Mouse (Mus musculus): ENCODE measurements around the gene Vamp4. TPM values are rescaled to one million over a fixed set of nuclear protein-coding genes. Genes with fewer than 3 reads are reported as not detected.

The Vamp4 gene
- polyA plus RNA-seq, 1 experiment from 2014 or later = 56.4 TPM

- Histone ChIP-seq H3K4me2 (ENCODE audit: low read depth, low read length) (peak overlapping the region; percentile 78), H3K27me3 (ENCODE audit: control insufficient read depth, insufficient read depth, low read length) (no peaks in the 10 kb centered on the region), H3K9me3 (replicated peaks; ENCODE audit: control insufficient read depth, low read length) (no peaks in the 10 kb centered on the region; the same call in 1 of the 2 replicates), H3K4me1 (ENCODE audit: control insufficient read depth, insufficient read depth, low read length) (peaks cover 6% of the 10 kb centered on the region; the same call in 1 of the 2 replicates), H3K9ac (ENCODE audit: low read length) (peak overlapping the region; percentile 87), H3K27ac (ENCODE audit: low read length) (peak overlapping the region; percentile 86), H3K4me3 (replicated peaks; ENCODE audit: low read length) (peak overlapping the region; percentile 77), H3K36me3 (ENCODE audit: control insufficient read depth, insufficient read depth, low read length) (peaks cover 7% of the 10 kb centered on the region)
- under 1% methylated on average over 46 of the region's 46 CpGs for WGBS
- no peak; the same call in 1 of the 2 replicates for ATAC-seq (ENCODE audit: insufficient read depth, low FRiP score)
These were observed 751 bp downstream of the Vamp4 start for GRCm38 (mm10) chr1:162570931-162571601.

GRCm38 (mm10) chr1:162575098-162575497 lies 4.8 kb downstream of the Vamp4 start:
- H3K4me3 ChIP-seq (replicated peaks; ENCODE audit: low read length) = no peak overlapping the region
- 96% methylated on average over 3 of the region's 3 CpGs for WGBS
- no peak for ATAC-seq (ENCODE audit: insufficient read depth, low FRiP score)
- peaks cover 6% of the 10 kb centered on the region; the same call in 1 of the 2 replicates for H3K4me1 ChIP-seq (ENCODE audit: control insufficient read depth, insufficient read depth, low read length)
- H3K36me3 ChIP-seq (ENCODE audit: control insufficient read depth, insufficient read depth, low read length) = peaks cover 11% of the 10 kb centered on the region
- H3K9me3 ChIP-seq (replicated peaks; ENCODE audit: control insufficient read depth, low read length) = no peaks in the 10 kb centered on the region; the same call in 1 of the 2 replicates
- no peak overlapping the region for H3K4me2 ChIP-seq (ENCODE audit: low read depth, low read length)
- H3K9ac ChIP-seq (ENCODE audit: low read length) = no peak overlapping the region
- no peak overlapping the region for H3K27ac ChIP-seq (ENCODE audit: low read length)
- H3K27me3 ChIP-seq (ENCODE audit: control insufficient read depth, insufficient read depth, low read length) = no peaks in the 10 kb centered on the region

- H3K9ac ChIP-seq (ENCODE audit: low read length) = no peak overlapping the region
- no peak for ATAC-seq (ENCODE audit: insufficient read depth, low FRiP score)
- H3K4me1 ChIP-seq (ENCODE audit: control insufficient read depth, insufficient read depth, low read length) = no peaks in the 10 kb centered on the region
- H3K4me2 ChIP-seq (ENCODE audit: low read depth, low read length) = no peak overlapping the region
- H3K4me3 ChIP-seq (replicated peaks; ENCODE audit: low read length) = no peak overlapping the region
- no peaks in the 10 kb centered on the region for H3K27me3 ChIP-seq (ENCODE audit: control insufficient read depth, insufficient read depth, low read length)
- H3K36me3 ChIP-seq (ENCODE audit: control insufficient read depth, insufficient read depth, low read length) = peaks cover 3% of the 10 kb centered on the region; the same call in 1 of the 2 replicates
- 70% methylated on average over 2 of the region's 2 CpGs for WGBS
- H3K9me3 ChIP-seq (replicated peaks; ENCODE audit: control insufficient read depth, low read length) = no peaks in the 10 kb centered on the region
- no peak overlapping the region for H3K27ac ChIP-seq (ENCODE audit: low read length)
These were observed 12.6 kb downstream of the Vamp4 start for GRCm38 (mm10) chr1:162582884-162583283.

GRCm38 (mm10) chr1:162586282-162586681 lies 16.0 kb downstream of the Vamp4 start:
- Histone ChIP-seq H3K27ac (ENCODE audit: low read length) (no peak overlapping the region), H3K4me2 (ENCODE audit: low read depth, low read length) (no peak overlapping the region), H3K4me1 (ENCODE audit: control insufficient read depth, insufficient read depth, low read length) (no peaks in the 10 kb centered on the region), H3K9ac (ENCODE audit: low read length) (no peak overlapping the region), H3K27me3 (ENCODE audit: control insufficient read depth, insufficient read depth, low read length) (no peaks in the 10 kb centered on the region), H3K36me3 (ENCODE audit: control insufficient read depth, insufficient read depth, low read length) (no peaks in the 10 kb centered on the region), H3K9me3 (replicated peaks; ENCODE audit: control insufficient read depth, low read length) (no peaks in the 10 kb centered on the region), H3K4me3 (replicated peaks; ENCODE audit: low read length) (no peak overlapping the region)
- ATAC-seq (ENCODE audit: insufficient read depth, low FRiP score) = no peak
- WGBS = 69% methylated on average over 4 of the region's 4 CpGs

GRCm38 (mm10) chr1:162588606-162589005 lies 18.3 kb downstream of the Vamp4 start:
- ATAC-seq (ENCODE audit: insufficient read depth, low FRiP score) = no peak
- Histone ChIP-seq H3K9me3 (replicated peaks; ENCODE audit: control insufficient read depth, low read length) (no peaks in the 10 kb centered on the region), H3K9ac (ENCODE audit: low read length) (no peak overlapping the region), H3K4me1 (ENCODE audit: control insufficient read depth, insufficient read depth, low read length) (no peaks in the 10 kb centered on the region), H3K27me3 (ENCODE audit: control insufficient read depth, insufficient read depth, low read length) (no peaks in the 10 kb centered on the region), H3K27ac (ENCODE audit: low read length) (no peak overlapping the region), H3K4me3 (replicated peaks; ENCODE audit: low read length) (no peak overlapping the region), H3K36me3 (ENCODE audit: control insufficient read depth, insufficient read depth, low read length) (no peaks in the 10 kb centered on the region), H3K4me2 (ENCODE audit: low read depth, low read length) (no peak overlapping the region)
- WGBS = 52% methylated on average over 3 of the region's 3 CpGs

- Histone ChIP-seq H3K4me2 (ENCODE audit: low read depth, low read length) (no peak overlapping the region), H3K36me3 (ENCODE audit: control insufficient read depth, insufficient read depth, low read length) (no peaks in the 10 kb centered on the region), H3K4me1 (ENCODE audit: control insufficient read depth, insufficient read depth, low read length) (no peaks in the 10 kb centered on the region), H3K27me3 (ENCODE audit: control insufficient read depth, insufficient read depth, low read length) (no peaks in the 10 kb centered on the region), H3K27ac (ENCODE audit: low read length) (no peak overlapping the region), H3K9me3 (replicated peaks; ENCODE audit: control insufficient read depth, low read length) (no peaks in the 10 kb centered on the region), H3K9ac (ENCODE audit: low read length) (no peak overlapping the region), H3K4me3 (replicated peaks; ENCODE audit: low read length) (no peak overlapping the region)
- 30% methylated on average over 9 of the region's 9 CpGs for WGBS
- ATAC-seq (ENCODE audit: insufficient read depth, low FRiP score) = no peak
These were observed 19.1 kb downstream of the Vamp4 start for GRCm38 (mm10) chr1:162589443-162589842.

- no peaks in the 10 kb centered on the region for H3K9me3 ChIP-seq (replicated peaks; ENCODE audit: control insufficient read depth, low read length)
- no peak for ATAC-seq (ENCODE audit: insufficient read depth, low FRiP score)
These were observed 20.2 kb downstream of the Vamp4 start for GRCm38 (mm10) chr1:162590415-162590997.

GRCm38 (mm10) chr1:162597379-162598102 lies 27.2 kb downstream of the Vamp4 start:
- Histone ChIP-seq H3K4me2 (ENCODE audit: low read depth, low read length) (no peak overlapping the region), H3K27me3 (ENCODE audit: control insufficient read depth, insufficient read depth, low read length) (no peaks in the 10 kb centered on the region), H3K36me3 (ENCODE audit: control insufficient read depth, insufficient read depth, low read length) (peaks cover 3% of the 10 kb centered on the region; the same call in 1 of the 2 replicates), H3K4me3 (replicated peaks; ENCODE audit: low read length) (no peak overlapping the region), H3K27ac (ENCODE audit: low read length) (no peak overlapping the region), H3K9me3 (replicated peaks; ENCODE audit: control insufficient read depth, low read length) (no peaks in the 10 kb centered on the region), H3K4me1 (ENCODE audit: control insufficient read depth, insufficient read depth, low read length) (no peaks in the 10 kb centered on the region), H3K9ac (ENCODE audit: low read length) (no peak overlapping the region)
- 57% methylated on average over 3 of the region's 3 CpGs for WGBS
- ATAC-seq (ENCODE audit: insufficient read depth, low FRiP score) = no peak

More at GRCm38 (mm10) chr1:162590415-162590997, 20.2 kb downstream of the Vamp4 start:
- Histone ChIP-seq H3K4me2 (ENCODE audit: low read depth, low read length) (no peak overlapping the region), H3K4me1 (ENCODE audit: control insufficient read depth, insufficient read depth, low read length) (no peaks in the 10 kb centered on the region), H3K9ac (ENCODE audit: low read length) (no peak overlapping the region), H3K4me3 (replicated peaks; ENCODE audit: low read length) (no peak overlapping the region), H3K36me3 (ENCODE audit: control insufficient read depth, insufficient read depth, low read length) (no peaks in the 10 kb centered on the region), H3K27me3 (ENCODE audit: control insufficient read depth, insufficient read depth, low read length) (no peaks in the 10 kb centered on the region), H3K27ac (ENCODE audit: low read length) (no peak overlapping the region)
- 76% methylated on average over 8 of the region's 8 CpGs for WGBS

GRCm38 (mm10) chr1:162599617-162600016 lies 29.3 kb downstream of the Vamp4 start:
- no peaks in the 10 kb centered on the region for H3K9me3 ChIP-seq (replicated peaks; ENCODE audit: control insufficient read depth, low read length)
- no peaks in the 10 kb centered on the region for H3K27me3 ChIP-seq (ENCODE audit: control insufficient read depth, insufficient read depth, low read length)
- no peak for ATAC-seq (ENCODE audit: insufficient read depth, low FRiP score)
- no peak overlapping the region for H3K4me3 ChIP-seq (replicated peaks; ENCODE audit: low read length)
- H3K9ac ChIP-seq (ENCODE audit: low read length) = no peak overlapping the region
- WGBS = 90% methylated on average over 5 of the region's 5 CpGs
- no peak overlapping the region for H3K27ac ChIP-seq (ENCODE audit: low read length)
- H3K4me2 ChIP-seq (ENCODE audit: low read depth, low read length) = no peak overlapping the region
- no peaks in the 10 kb centered on the region for H3K4me1 ChIP-seq (ENCODE audit: control insufficient read depth, insufficient read depth, low read length)
- H3K36me3 ChIP-seq (ENCODE audit: control insufficient read depth, insufficient read depth, low read length) = peaks cover 7% of the 10 kb centered on the region; the same call in 1 of the 2 replicates

All from stomach, embryonic 16.5 days (tissue).